Mouse (Mus musculus) stomach, embryonic 15.5 days (tissue): ENCODE measurements around the gene Itih5. TPM values are rescaled to one million over a fixed set of nuclear protein-coding genes. Genes with fewer than 3 reads are reported as not detected.

Source experiments
- ATAC-seq: fragments of 200-750 bp; cut with Nextera tagmentation; 2 replicates; pipeline ENCODE4 v1.8.0; 2017; ENCODE audit warnings: low read depth, moderate number of reproducible peaks, moderate TSS enrichment; ENCODE audit not compliant: insufficient read depth, low FRiP score
- H3K27ac ChIP-seq: fragments of 300-500 bp; sonication (generic); 2 replicates; pipeline ENCODE4 v1.5.1; 2015; ENCODE audit warnings: mild to moderate bottlenecking, inconsistent platforms
- H3K27me3 ChIP-seq: fragments of 300-500 bp; sonication (generic); replicated peaks from 2 replicates; pipeline ENCODE4 v1.6.1; 2015; ENCODE audit warnings: inconsistent platforms
- H3K36me3 ChIP-seq: fragments of 300-500 bp; sonication (generic); 2 replicates; pipeline ENCODE4 v1.6.1; 2015; ENCODE audit warnings: inconsistent platforms
- H3K4me1 ChIP-seq: fragments of 300-500 bp; sonication (generic); 2 replicates; pipeline ENCODE4 v1.6.1; 2015; ENCODE audit warnings: inconsistent platforms
- H3K4me2 ChIP-seq: fragments of 300-500 bp; sonication (generic); 2 replicates; pipeline ENCODE4 v1.6.1; 2015; ENCODE audit warnings: mild to moderate bottlenecking, inconsistent platforms
- H3K4me3 ChIP-seq: fragments of 300-500 bp; sonication (generic); replicated peaks from 2 replicates; pipeline ENCODE4 v1.5.1; 2015; ENCODE audit warnings: inconsistent platforms
- H3K9ac ChIP-seq: fragments of 300-500 bp; sonication (generic); 2 replicates; pipeline ENCODE4 v1.6.1; 2015; ENCODE audit warnings: inconsistent platforms
- H3K9me3 ChIP-seq: fragments of 300-500 bp; sonication (generic); 2 replicates; pipeline ENCODE4 v1.6.1; 2016; ENCODE audit warnings: inconsistent platforms
- WGBS: fragments of 180-500 bp; shearing (Covaris S2); methylation state at CpG from one replicate; pipeline ENCODE4 v1.1.7; 2015; 5-methylcytosine and 5-hydroxymethylcytosine counted together
- polyA plus RNA-seq: library from polyadenylated mRNA; unstranded; fragments of >200 nt; fragmentation: Nextera tagmentation; extraction: Ambion mirVana; gene quantifications from 2 replicates; pipeline ENCODE4 v1.2.1, GENCODE M21; 2015

Gene Itih5
- polyA plus RNA-seq, 1 experiment from 2014 or later = 19.4 TPM

GRCm38 (mm10) chr2:10169991-10170390 lies 16.6 kb downstream of the Itih5 start:
- WGBS = 82% methylated on average over 16 of the region's 16 CpGs
- Histone ChIP-seq H3K4me3 (no peak overlapping the region), H3K27ac (no peak overlapping the region), H3K27me3 (no peaks in the 10 kb centered on the region), H3K9me3 (no peaks in the 10 kb centered on the region), H3K4me1 (no peaks in the 10 kb centered on the region), H3K4me2 (no peak overlapping the region), H3K9ac (no peak overlapping the region), H3K36me3 (no peaks in the 10 kb centered on the region)
- ATAC-seq = no peak

- Histone ChIP-seq H3K9ac (no peak overlapping the region), H3K27me3 (no peaks in the 10 kb centered on the region), H3K27ac (no peak overlapping the region), H3K36me3 (no peaks in the 10 kb centered on the region), H3K4me1 (no peaks in the 10 kb centered on the region), H3K4me2 (no peak overlapping the region), H3K4me3 (no peak overlapping the region), H3K9me3 (no peaks in the 10 kb centered on the region)
- no peak for ATAC-seq
- 39% methylated on average over 3 of the region's 3 CpGs for WGBS
Measured at GRCm38 (mm10) chr2:10193553-10193952, 40.2 kb downstream of the Itih5 start.

- no peaks in the 10 kb centered on the region for H3K27me3 ChIP-seq
- ATAC-seq = no peak
- no peak overlapping the region for H3K4me3 ChIP-seq
- WGBS = 70% methylated on average over 3 of the region's 3 CpGs
- no peaks in the 10 kb centered on the region for H3K9me3 ChIP-seq
- H3K4me2 ChIP-seq = no peak overlapping the region
- H3K4me1 ChIP-seq = no peaks in the 10 kb centered on the region
- H3K36me3 ChIP-seq = no peaks in the 10 kb centered on the region
- H3K27ac ChIP-seq = no peak overlapping the region
- H3K9ac ChIP-seq = no peak overlapping the region
Measured at GRCm38 (mm10) chr2:10195162-10195561, 41.8 kb downstream of the Itih5 start.

GRCm38 (mm10) chr2:10199326-10199725 lies 46.0 kb downstream of the Itih5 start:
- no peak overlapping the region for H3K9ac ChIP-seq
- H3K27ac ChIP-seq = no peak overlapping the region
- no peak overlapping the region for H3K4me3 ChIP-seq
- no peaks in the 10 kb centered on the region for H3K9me3 ChIP-seq
- no peaks in the 10 kb centered on the region for H3K4me1 ChIP-seq
- no peak overlapping the region for H3K4me2 ChIP-seq
- ATAC-seq = no peak
- 61% methylated on average over 2 of the region's 2 CpGs for WGBS
- H3K27me3 ChIP-seq = no peaks in the 10 kb centered on the region
- H3K36me3 ChIP-seq = no peaks in the 10 kb centered on the region

GRCm38 (mm10) chr2:10200736-10201285 lies 47.4 kb downstream of the Itih5 start:
- 63% methylated on average over 3 of the region's 3 CpGs for WGBS
- Histone ChIP-seq H3K9ac (no peak overlapping the region), H3K9me3 (no peaks in the 10 kb centered on the region), H3K4me1 (no peaks in the 10 kb centered on the region), H3K36me3 (no peaks in the 10 kb centered on the region), H3K27ac (no peak overlapping the region), H3K4me2 (no peak overlapping the region), H3K4me3 (no peak overlapping the region), H3K27me3 (no peaks in the 10 kb centered on the region)
- ATAC-seq = no peak

- no peak overlapping the region for H3K9ac ChIP-seq
- no peak overlapping the region for H3K4me2 ChIP-seq
- 72% methylated on average over 3 of the region's 3 CpGs for WGBS
- ATAC-seq = no peak
- no peak overlapping the region for H3K27ac ChIP-seq
- H3K36me3 ChIP-seq = no peaks in the 10 kb centered on the region
- H3K9me3 ChIP-seq = no peaks in the 10 kb centered on the region
- no peaks in the 10 kb centered on the region for H3K27me3 ChIP-seq
- no peaks in the 10 kb centered on the region for H3K4me1 ChIP-seq
- H3K4me3 ChIP-seq = no peak overlapping the region
Measured at GRCm38 (mm10) chr2:10204301-10204700, 50.9 kb downstream of the Itih5 start.

- ATAC-seq = no peak
Measured at GRCm38 (mm10) chr2:10213468-10213867, 60.1 kb downstream of the Itih5 start.

GRCm38 (mm10) chr2:10215876-10216565 lies 62.6 kb downstream of the Itih5 start:
- H3K4me3 ChIP-seq = no peak overlapping the region
- no peaks in the 10 kb centered on the region for H3K36me3 ChIP-seq
- H3K9ac ChIP-seq = no peak overlapping the region
- no peaks in the 10 kb centered on the region for H3K4me1 ChIP-seq
- WGBS = 75% methylated on average over 7 of the region's 7 CpGs
- no peak overlapping the region; the same call in 1 of the 2 replicates for H3K27ac ChIP-seq
- no peak for ATAC-seq
- no peaks in the 10 kb centered on the region for H3K9me3 ChIP-seq
- no peak overlapping the region for H3K4me2 ChIP-seq
- no peaks in the 10 kb centered on the region for H3K27me3 ChIP-seq

More at GRCm38 (mm10) chr2:10213468-10213867, 60.1 kb downstream of the Itih5 start:
- Histone ChIP-seq H3K4me1 (no peaks in the 10 kb centered on the region), H3K9me3 (no peaks in the 10 kb centered on the region), H3K4me2 (no peak overlapping the region), H3K36me3 (no peaks in the 10 kb centered on the region), H3K27me3 (no peaks in the 10 kb centered on the region), H3K9ac (no peak overlapping the region), H3K4me3 (no peak overlapping the region), H3K27ac (no peak overlapping the region)
- WGBS = 84% methylated on average over 12 of the region's 12 CpGs

GRCm38 (mm10) chr2:10216566-10217247 lies 63.3 kb downstream of the Itih5 start:
- no peaks in the 10 kb centered on the region for H3K4me1 ChIP-seq
- no peaks in the 10 kb centered on the region for H3K27me3 ChIP-seq
- no peak overlapping the region for H3K4me2 ChIP-seq
- no peak for ATAC-seq
- WGBS = 42% methylated on average over 7 of the region's 7 CpGs
- H3K36me3 ChIP-seq = no peaks in the 10 kb centered on the region
- H3K9ac ChIP-seq = no peak overlapping the region
- H3K9me3 ChIP-seq = no peaks in the 10 kb centered on the region
- peak overlapping the region; percentile 3; the same call in 1 of the 2 replicates for H3K27ac ChIP-seq
- H3K4me3 ChIP-seq = no peak overlapping the region

- Histone ChIP-seq H3K4me3 (no peak overlapping the region), H3K27me3 (no peaks in the 10 kb centered on the region), H3K4me1 (no peaks in the 10 kb centered on the region), H3K9ac (no peak overlapping the region), H3K9me3 (no peaks in the 10 kb centered on the region), H3K4me2 (no peak overlapping the region), H3K36me3 (no peaks in the 10 kb centered on the region), H3K27ac (no peak overlapping the region)
- ATAC-seq = no peak
- 71% methylated on average over 4 of the region's 4 CpGs for WGBS
Measured at GRCm38 (mm10) chr2:10221862-10222261, 68.5 kb downstream of the Itih5 start.

- Histone ChIP-seq H3K36me3 (no peaks in the 10 kb centered on the region), H3K27me3 (no peaks in the 10 kb centered on the region), H3K4me2 (no peak overlapping the region), H3K4me3 (no peak overlapping the region), H3K9ac (no peak overlapping the region), H3K4me1 (no peaks in the 10 kb centered on the region), H3K9me3 (no peaks in the 10 kb centered on the region), H3K27ac (no peak overlapping the region; the same call in 1 of the 2 replicates)
- 68% methylated on average over 1 of the region's 1 CpGs for WGBS
- ATAC-seq = no peak; the same call in 1 of the 2 replicates
Measured at GRCm38 (mm10) chr2:10226907-10227306, 73.5 kb downstream of the Itih5 start.

GRCm38 (mm10) chr2:10231971-10232370 lies 78.6 kb downstream of the Itih5 start:
- H3K27ac ChIP-seq = no peak overlapping the region
- no peaks in the 10 kb centered on the region for H3K27me3 ChIP-seq
- H3K36me3 ChIP-seq = no peaks in the 10 kb centered on the region
- H3K9me3 ChIP-seq = no peaks in the 10 kb centered on the region
- WGBS = 69% methylated on average over 6 of the region's 6 CpGs
- no peak overlapping the region for H3K9ac ChIP-seq
- ATAC-seq = no peak
- no peak overlapping the region for H3K4me2 ChIP-seq
- no peak overlapping the region for H3K4me3 ChIP-seq
- no peaks in the 10 kb centered on the region for H3K4me1 ChIP-seq
